Mouse (Mus musculus): ENCODE data around the gene Hbb-bh1. TPM values are rescaled to one million over a fixed set of nuclear protein-coding genes. Genes with fewer than 3 reads are reported as not detected.

The Hbb-bh1 gene
- not detected for total RNA-seq (2023)

GRCm38 (mm10) chr7:103843034-103843433 lies at the start of gene Hbb-bh1:
Gene Hbb-bh1 (minus strand): TSS chr7:103843164.

GRCm38 (mm10) chr7:103886152-103886551 lies 43.2 kb upstream of the Hbb-bh1 start, which contains the start of gene Olfr66:
Gene Olfr66 (minus strand): TSS chr7:103886252.

GRCm38 (mm10) chr7:103853090-103853489 lies 10.1 kb upstream of the Hbb-bh1 start, which contains the start of gene Hbb-y:
Gene Hbb-y (minus strand): TSS chr7:103853216.

GRCm38 (mm10) chr7:103840268-103840667 lies 2.7 kb downstream of the Hbb-bh1 start, which contains the start of gene Hbb-bh2:
Gene Hbb-bh2 (minus strand): TSS chr7:103840520.

GRCm38 (mm10) chr7:103827808-103828207 lies 15.2 kb downstream of the Hbb-bh1 start, which contains the start of gene Hbb-bs:
Gene Hbb-bs (minus strand): TSS chr7:103828096.

GRCm38 (mm10) chr7:103813766-103814165 lies 29.2 kb downstream of the Hbb-bh1 start, which contains the start of gene Hbb-bt:
Gene Hbb-bt (minus strand): TSS chr7:103813996.

GRCm38 (mm10) chr7:103791721-103792120 lies 51.2 kb downstream of the Hbb-bh1 start, which contains the start of gene Olfr67:
Gene Olfr67 (minus strand): TSS chr7:103791821.

Other genes with a start within 250 kb of the Hbb-bh1 start
- gene Olfr619, start 242.6 kb downstream of the Hbb-bh1 start, total RNA-seq (2023) = not detected
- not detected for gene Olfr620, start 230.6 kb downstream of the Hbb-bh1 start, total RNA-seq (2023)
- gene Olfr622, start 200.5 kb downstream of the Hbb-bh1 start, total RNA-seq (2023) = not detected
- not detected for gene Olfr623, start 179.5 kb downstream of the Hbb-bh1 start, total RNA-seq (2023)
- not detected for gene Olfr624, start 172.0 kb downstream of the Hbb-bh1 start, total RNA-seq (2023)
- not detected for gene Olfr625-ps1, start 160.4 kb downstream of the Hbb-bh1 start, total RNA-seq (2023)
- gene Olfr243, start 128.5 kb downstream of the Hbb-bh1 start, total RNA-seq (2023) = not detected
- gene Olfr628, start 112.8 kb downstream of the Hbb-bh1 start, total RNA-seq (2023) = not detected
- not detected for gene Olfr629, start 98.2 kb downstream of the Hbb-bh1 start, total RNA-seq (2023)
- not detected for gene Olfr630, start 85.8 kb downstream of the Hbb-bh1 start, total RNA-seq (2023)
- gene Olfr69, start 71.6 kb downstream of the Hbb-bh1 start, total RNA-seq (2023) = not detected
- gene Olfr68, start 63.5 kb downstream of the Hbb-bh1 start, total RNA-seq (2023) = not detected
- not detected for gene Olfr67, start 51.3 kb downstream of the Hbb-bh1 start, total RNA-seq (2023)
- 328 TPM for gene Hbb-bt, start 29.2 kb downstream of the Hbb-bh1 start, total RNA-seq (2023)
- 2,192 TPM for gene Hbb-bs, start 15.1 kb downstream of the Hbb-bh1 start, total RNA-seq (2023)
- not detected for gene Hbb-bh2, start 2.6 kb downstream of the Hbb-bh1 start, total RNA-seq (2023)
- gene Hbb-y, start 10.1 kb upstream of the Hbb-bh1 start, total RNA-seq (2023) = not detected
- gene Olfr66, start 43.1 kb upstream of the Hbb-bh1 start, total RNA-seq (2023) = not detected
- gene Olfr64, start 51.3 kb upstream of the Hbb-bh1 start, total RNA-seq (2023) = not detected
- gene Olfr65, start 60.3 kb upstream of the Hbb-bh1 start, total RNA-seq (2023) = not detected
- not detected for gene Olfr631, start 85.7 kb upstream of the Hbb-bh1 start, total RNA-seq (2023)
- gene Olfr632, start 91.2 kb upstream of the Hbb-bh1 start, total RNA-seq (2023) = not detected
- gene Olfr633, start 101.3 kb upstream of the Hbb-bh1 start, total RNA-seq (2023) = not detected
- gene Olfr635, start 128.0 kb upstream of the Hbb-bh1 start, total RNA-seq (2023) = not detected
- not detected for gene Olfr638, start 155.6 kb upstream of the Hbb-bh1 start, total RNA-seq (2023)
- not detected for gene Olfr639, start 174.1 kb upstream of the Hbb-bh1 start, total RNA-seq (2023)
- gene Olfr640, start 182.4 kb upstream of the Hbb-bh1 start, total RNA-seq (2023) = not detected
- not detected for gene Olfr641, start 192.3 kb upstream of the Hbb-bh1 start, total RNA-seq (2023)
- gene Olfr642, start 209.5 kb upstream of the Hbb-bh1 start, total RNA-seq (2023) = not detected
- gene 4930516K23Rik, start 218.3 kb upstream of the Hbb-bh1 start, total RNA-seq (2023) = not detected
- gene Olfr644, start 228.7 kb upstream of the Hbb-bh1 start, total RNA-seq (2023) = not detected
- not detected for gene Olfr645, start 242.3 kb upstream of the Hbb-bh1 start, total RNA-seq (2023)

All from CD8-positive naive resting alpha-beta T cell, adult 57 days (primary cell).